Mouse (Mus musculus): ENCODE results near the gene Prkcd. TPM values are rescaled to one million over a fixed set of nuclear protein-coding genes. Genes with fewer than 3 reads are reported as not detected.

Prkcd gene
- polyA plus RNA-seq, 1 experiment: 214 TPM

DNA sequence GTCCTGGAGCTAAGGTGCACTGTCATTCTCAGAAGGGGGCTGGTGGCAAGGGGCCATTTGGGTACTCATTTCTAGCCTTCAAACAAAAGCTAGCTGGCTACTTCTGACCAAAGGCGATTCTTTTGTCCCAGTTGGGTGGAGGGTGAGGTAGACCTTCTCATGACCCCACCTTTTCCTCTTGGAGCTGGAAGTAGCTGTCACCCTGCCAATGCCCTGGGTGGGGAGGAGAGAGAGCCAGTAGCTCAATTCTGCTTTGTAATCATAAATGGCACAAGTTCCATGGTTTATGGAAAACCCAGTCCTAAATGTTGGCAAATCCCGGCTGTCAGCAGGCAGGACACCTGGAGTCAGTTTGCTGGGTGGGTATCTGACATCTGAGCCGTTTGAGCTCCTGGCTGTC lies 40.1 kb upstream of the Prkcd start:
- Histone ChIP-seq H3K27me3 (ENCODE audit: control insufficient read depth, insufficient read depth, low read length) (no peaks in the 10 kb centered on the region), H3K27ac (ENCODE audit: control insufficient read depth, insufficient read depth, low read length) (no peak overlapping the region), H3K4me3 (ENCODE audit: control insufficient read depth, insufficient read depth, low read length) (no peak overlapping the region), H3K4me1 (replicated peaks; ENCODE audit: control insufficient read depth, insufficient read depth, low read length) (no peaks in the 10 kb centered on the region), H3K36me3 (ENCODE audit: control insufficient read depth, insufficient read depth, low read length) (peaks cover 4% of the 10 kb centered on the region; the same call in 1 of the 2 replicates)
- 88% methylated on average over 3 of the region's 3 CpGs for WGBS
- no peak for DNase-seq
- TF ChIP-seq CTCF (IDR thresholded peaks at IDR 0.05; ENCODE audit: borderline replicate concordance, control insufficient read depth, extremely low read depth, insufficient read depth, low read length, poor library complexity) (no peak), POLR2A (IDR thresholded peaks at IDR 0.05; ENCODE audit: control insufficient read depth, extremely low read depth, insufficient read depth, low read length, poor library complexity) (no peak)

DNA sequence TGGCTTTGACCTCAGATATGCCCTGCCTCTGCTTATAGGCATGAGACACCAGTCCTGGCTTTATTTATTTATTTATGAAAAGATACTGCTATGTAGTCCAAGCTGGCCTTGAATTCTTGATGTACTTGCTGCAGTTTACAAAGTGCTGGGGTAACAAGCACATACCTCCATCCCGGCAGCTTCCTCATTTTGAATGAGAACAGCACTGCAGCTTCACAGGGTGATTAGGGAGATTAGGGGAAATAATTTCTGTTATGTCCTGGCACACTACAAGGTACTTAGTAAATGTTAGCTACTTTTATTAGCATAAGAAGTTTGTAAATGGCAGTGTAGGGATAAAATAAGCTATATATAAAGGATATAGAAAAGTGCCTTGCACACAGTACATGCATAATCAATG lies 29.5 kb upstream of the Prkcd start:
- 77% methylated on average over 1 of the region's 1 CpGs for WGBS
- no peaks in the 10 kb centered on the region for H3K36me3 ChIP-seq (ENCODE audit: control insufficient read depth, insufficient read depth, low read length)
- H3K4me3 ChIP-seq (ENCODE audit: control insufficient read depth, insufficient read depth, low read length): no peak overlapping the region
- H3K27ac ChIP-seq (ENCODE audit: control insufficient read depth, insufficient read depth, low read length): no peak overlapping the region
- DNase-seq: no peak
- H3K4me1 ChIP-seq (replicated peaks; ENCODE audit: control insufficient read depth, insufficient read depth, low read length): peaks cover 4% of the 10 kb centered on the region; the same call in 1 of the 2 replicates
- TF ChIP-seq CTCF (IDR thresholded peaks at IDR 0.05; ENCODE audit: borderline replicate concordance, control insufficient read depth, extremely low read depth, insufficient read depth, low read length, poor library complexity) (no peak), POLR2A (IDR thresholded peaks at IDR 0.05; ENCODE audit: control insufficient read depth, extremely low read depth, insufficient read depth, low read length, poor library complexity) (no peak)
- no peaks in the 10 kb centered on the region for H3K27me3 ChIP-seq (ENCODE audit: control insufficient read depth, insufficient read depth, low read length)

DNA sequence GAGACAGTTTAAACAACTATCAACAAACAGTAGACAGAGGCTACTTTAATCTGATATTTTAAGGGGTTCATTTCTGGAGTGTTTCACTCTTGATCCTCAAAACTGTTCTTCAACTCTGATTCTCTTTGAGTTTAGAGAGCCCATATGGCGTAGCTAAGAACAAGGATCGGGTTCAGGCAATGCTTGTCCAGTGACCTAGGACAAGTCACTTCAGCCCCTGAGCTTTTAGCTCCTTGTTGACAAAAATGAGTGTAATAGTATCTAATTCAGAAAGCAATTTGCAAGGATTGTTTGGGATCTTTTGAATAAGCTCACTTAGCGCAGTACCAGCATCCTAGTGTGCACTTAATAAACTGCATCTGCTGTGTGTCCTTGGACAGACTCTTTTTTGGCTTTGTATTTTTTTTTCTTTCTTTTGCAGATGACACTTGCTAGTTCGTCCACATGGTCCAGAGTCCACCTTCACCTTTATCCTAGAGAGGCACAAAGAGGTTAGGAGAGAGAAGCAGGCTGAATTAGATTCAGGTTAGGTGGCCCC lies 28.8 kb upstream of the Prkcd start:
- Histone ChIP-seq H3K36me3 (ENCODE audit: control insufficient read depth, insufficient read depth, low read length) (no peaks in the 10 kb centered on the region), H3K4me1 (replicated peaks; ENCODE audit: control insufficient read depth, insufficient read depth, low read length) (peaks cover 4% of the 10 kb centered on the region; the same call in 1 of the 2 replicates), H3K27me3 (ENCODE audit: control insufficient read depth, insufficient read depth, low read length) (no peaks in the 10 kb centered on the region), H3K4me3 (ENCODE audit: control insufficient read depth, insufficient read depth, low read length) (peak overlapping the region; percentile 77), H3K27ac (ENCODE audit: control insufficient read depth, insufficient read depth, low read length) (no peak overlapping the region)
- 44% methylated on average over 4 of the region's 4 CpGs for WGBS
- no peak for DNase-seq
- TF ChIP-seq CTCF (IDR thresholded peaks at IDR 0.05; ENCODE audit: borderline replicate concordance, control insufficient read depth, extremely low read depth, insufficient read depth, low read length, poor library complexity) (no peak), POLR2A (IDR thresholded peaks at IDR 0.05; ENCODE audit: control insufficient read depth, extremely low read depth, insufficient read depth, low read length, poor library complexity) (no peak)

DNA sequence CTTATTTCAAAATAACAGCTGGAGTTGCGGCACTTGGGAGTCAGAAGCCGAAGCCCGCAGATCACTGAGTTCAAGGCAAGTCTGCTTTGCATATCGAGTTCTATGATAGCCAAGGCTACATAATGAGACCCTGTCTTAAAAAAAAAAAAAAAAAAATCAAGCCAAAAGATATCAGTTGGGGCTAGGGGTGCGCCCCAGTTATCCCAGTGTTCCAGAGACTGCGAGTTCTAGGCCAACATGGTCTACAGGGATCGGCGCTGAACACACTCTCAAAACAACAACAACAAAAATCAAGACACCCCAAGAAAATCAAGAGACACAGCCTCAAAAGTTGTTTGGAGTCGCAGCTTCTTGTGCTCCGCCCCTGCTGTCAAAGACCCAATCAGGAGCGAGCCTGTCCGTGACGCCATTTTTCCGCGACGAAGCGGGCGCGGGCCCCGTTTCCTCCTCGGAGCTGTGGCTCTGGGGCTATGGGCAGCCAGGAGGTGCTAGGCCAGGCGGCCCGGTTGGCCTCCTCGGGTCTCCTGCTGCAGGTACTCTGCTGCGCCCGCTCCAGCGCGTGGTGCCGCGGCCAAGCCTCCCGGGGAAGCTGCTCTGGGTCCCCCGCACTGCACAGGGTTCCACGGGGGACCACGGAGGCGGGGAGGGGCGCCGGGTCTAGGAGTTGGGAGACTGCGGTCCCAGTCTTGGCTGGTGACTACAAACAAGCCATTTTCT lies 28.1 kb upstream of the Prkcd start, which contains the start of gene Rft1:
Rft1 (plus strand) TSS at position 418 of the 717 bp plus-strand sequence.
- 3% methylated on average over 38 of the region's 38 CpGs for WGBS
- peak within 1 kb of the TSS; percentile 33; the same call in 1 of the 2 replicates for H3K27ac ChIP-seq (ENCODE audit: control insufficient read depth, insufficient read depth, low read length)
- H3K4me3 ChIP-seq (ENCODE audit: control insufficient read depth, insufficient read depth, low read length): peak within 1 kb of the TSS; percentile 77
- H3K36me3 ChIP-seq (ENCODE audit: control insufficient read depth, insufficient read depth, low read length): no peaks in the 10 kb centered on the region
- H3K4me1 ChIP-seq (replicated peaks; ENCODE audit: control insufficient read depth, insufficient read depth, low read length): peaks cover 4% of the 10 kb centered on the region; the same call in 1 of the 2 replicates
- peak; percentile 98 for DNase-seq
- peak; percentile 41; the same call in 1 of the 2 replicates for TF ChIP-seq CTCF (IDR thresholded peaks at IDR 0.05; ENCODE audit: borderline replicate concordance, control insufficient read depth, extremely low read depth, insufficient read depth, low read length, poor library complexity)
- TF ChIP-seq POLR2A (IDR thresholded peaks at IDR 0.05; ENCODE audit: control insufficient read depth, extremely low read depth, insufficient read depth, low read length, poor library complexity): peak; percentile 90; the same call in 1 of the 2 replicates
- no peaks in the 10 kb centered on the region for H3K27me3 ChIP-seq (ENCODE audit: control insufficient read depth, insufficient read depth, low read length)

DNA sequence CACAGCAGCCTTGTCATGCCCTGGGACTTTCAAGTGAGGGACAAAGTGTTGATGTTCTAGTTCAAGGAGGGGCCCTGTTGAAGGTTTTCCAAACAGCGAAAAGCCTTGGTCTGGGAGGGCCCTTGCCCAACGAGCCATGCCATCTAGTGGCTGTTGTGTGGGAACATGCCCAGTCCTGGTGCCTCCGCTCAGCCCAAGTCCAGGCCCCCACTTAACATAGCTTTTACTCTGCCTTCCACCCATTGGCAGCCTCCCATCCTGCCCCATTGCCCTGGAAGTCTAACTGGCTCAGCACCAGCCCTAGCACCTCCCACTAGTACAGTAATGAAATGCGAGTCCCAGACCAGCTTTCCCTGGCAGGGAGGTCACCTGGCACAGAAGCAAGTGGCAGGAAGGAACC lies 25.0 kb upstream of the Prkcd start:
- TF ChIP-seq POLR2A (IDR thresholded peaks at IDR 0.05; ENCODE audit: control insufficient read depth, extremely low read depth, insufficient read depth, low read length, poor library complexity): no peak
- TF ChIP-seq CTCF (IDR thresholded peaks at IDR 0.05; ENCODE audit: borderline replicate concordance, control insufficient read depth, extremely low read depth, insufficient read depth, low read length, poor library complexity): no peak
- no peak for DNase-seq
- WGBS: 42% methylated on average over 4 of the region's 4 CpGs
- Histone ChIP-seq H3K36me3 (ENCODE audit: control insufficient read depth, insufficient read depth, low read length) (no peaks in the 10 kb centered on the region), H3K4me3 (ENCODE audit: control insufficient read depth, insufficient read depth, low read length) (no peak overlapping the region), H3K4me1 (replicated peaks; ENCODE audit: control insufficient read depth, insufficient read depth, low read length) (peaks cover 4% of the 10 kb centered on the region; the same call in 1 of the 2 replicates), H3K27me3 (ENCODE audit: control insufficient read depth, insufficient read depth, low read length) (no peaks in the 10 kb centered on the region), H3K27ac (ENCODE audit: control insufficient read depth, insufficient read depth, low read length) (no peak overlapping the region)

DNA sequence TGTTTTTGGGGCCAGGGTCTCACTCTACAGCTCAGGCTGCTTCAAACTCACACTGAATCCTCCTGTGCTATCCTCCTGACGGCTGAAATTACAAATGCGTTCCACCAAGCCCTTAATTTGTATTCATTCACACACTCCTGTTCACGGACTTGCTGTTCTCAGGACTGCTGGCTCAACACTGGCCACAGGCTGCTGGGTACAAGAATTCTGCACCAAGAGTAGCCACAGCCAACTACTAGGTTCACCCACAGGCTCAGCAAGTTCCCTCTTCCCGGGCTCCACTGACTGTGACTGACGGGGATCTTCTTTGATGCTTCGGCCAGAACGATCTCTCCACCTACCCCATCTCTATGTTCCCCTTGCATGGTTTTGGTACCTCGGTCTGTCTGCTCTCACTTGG lies 23.7 kb upstream of the Prkcd start:
- no peaks in the 10 kb centered on the region for H3K27me3 ChIP-seq (ENCODE audit: control insufficient read depth, insufficient read depth, low read length)
- TF ChIP-seq CTCF (IDR thresholded peaks at IDR 0.05; ENCODE audit: borderline replicate concordance, control insufficient read depth, extremely low read depth, insufficient read depth, low read length, poor library complexity): no peak
- TF ChIP-seq POLR2A (IDR thresholded peaks at IDR 0.05; ENCODE audit: control insufficient read depth, extremely low read depth, insufficient read depth, low read length, poor library complexity): no peak
- DNase-seq: no peak
- H3K36me3 ChIP-seq (ENCODE audit: control insufficient read depth, insufficient read depth, low read length): no peaks in the 10 kb centered on the region
- peaks cover 4% of the 10 kb centered on the region; the same call in 1 of the 2 replicates for H3K4me1 ChIP-seq (replicated peaks; ENCODE audit: control insufficient read depth, insufficient read depth, low read length)
- no peak overlapping the region for H3K4me3 ChIP-seq (ENCODE audit: control insufficient read depth, insufficient read depth, low read length)
- 78% methylated on average over 8 of the region's 8 CpGs for WGBS
- no peak overlapping the region for H3K27ac ChIP-seq (ENCODE audit: control insufficient read depth, insufficient read depth, low read length)

All from thymus, adult 2 months (tissue).